Mouse (Mus musculus): ENCODE measurements at regions not wholly inside any gene's neighbourhood (a gene's known extent, or its start where the extent isn't known, plus 50 kb on each side); places are given as distances from the start of the nearest gene placed in this dataset.
"Not testable (repeated sequence)": the region's sequence is repeated elsewhere in the genome, so short reads cannot be mapped to it uniquely, and the experiment has no call there.

DNA sequence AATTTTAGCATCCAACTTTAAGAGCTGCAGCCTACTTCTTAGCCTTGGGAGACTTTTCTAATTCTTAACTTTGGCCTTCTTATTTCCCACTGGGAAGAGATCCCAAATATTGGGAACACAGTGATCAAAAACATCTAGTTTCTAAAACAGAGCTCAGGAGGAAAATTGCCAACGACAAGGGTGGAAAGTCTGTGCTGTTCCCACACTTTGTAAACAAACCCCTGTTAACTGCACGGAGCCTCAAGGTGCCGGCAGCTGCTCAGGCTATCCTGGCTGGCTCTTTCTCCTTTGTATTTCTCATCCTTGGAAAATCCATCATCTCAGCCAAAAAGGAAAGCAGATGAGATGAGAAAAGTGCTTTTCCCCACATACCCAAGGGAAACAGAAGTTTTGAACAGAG lies 84.9 kb downstream of the Impad1 start:
- no peak for DNase-seq (ENCODE audit: extremely low read depth, insufficient read length, low spot score)

DNA sequence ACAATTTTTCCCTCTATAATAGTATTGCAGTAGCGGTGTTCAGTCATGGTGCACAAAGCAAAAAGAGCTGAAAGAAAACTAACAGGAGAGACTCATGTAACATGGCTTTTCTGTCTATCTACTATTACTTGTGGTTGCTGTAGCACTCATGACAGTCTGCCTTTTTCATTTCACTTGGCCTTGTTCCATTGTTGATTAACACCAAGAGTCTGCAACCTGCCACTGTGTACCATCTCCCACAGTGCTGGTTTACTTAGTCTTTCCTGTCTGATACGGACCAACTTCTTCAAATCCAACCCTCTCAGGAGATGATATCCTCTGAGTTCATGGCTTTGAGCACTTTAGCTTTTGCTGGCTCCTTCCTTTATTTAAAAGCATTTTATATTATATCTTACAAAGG lies 94.1 kb downstream of the Impad1 start:
- DNase-seq (ENCODE audit: extremely low read depth, insufficient read length, low spot score), result no peak

- no peak for DNase-seq (ENCODE audit: extremely low read depth, insufficient read length, low spot score)
Observed at GRCm38 (mm10) chr4:4695413-4695812, 97.7 kb downstream of the Impad1 start.

GRCm38 (mm10) chr4:4686920-4687319 lies 106.2 kb downstream of the Impad1 start:
- no peak for DNase-seq (ENCODE audit: extremely low read depth, insufficient read length, low spot score)

- DNase-seq (ENCODE audit: extremely low read depth, insufficient read length, low spot score), result no peak
Observed at GRCm38 (mm10) chr4:4674607-4675006, 118.5 kb downstream of the Impad1 start.

DNA sequence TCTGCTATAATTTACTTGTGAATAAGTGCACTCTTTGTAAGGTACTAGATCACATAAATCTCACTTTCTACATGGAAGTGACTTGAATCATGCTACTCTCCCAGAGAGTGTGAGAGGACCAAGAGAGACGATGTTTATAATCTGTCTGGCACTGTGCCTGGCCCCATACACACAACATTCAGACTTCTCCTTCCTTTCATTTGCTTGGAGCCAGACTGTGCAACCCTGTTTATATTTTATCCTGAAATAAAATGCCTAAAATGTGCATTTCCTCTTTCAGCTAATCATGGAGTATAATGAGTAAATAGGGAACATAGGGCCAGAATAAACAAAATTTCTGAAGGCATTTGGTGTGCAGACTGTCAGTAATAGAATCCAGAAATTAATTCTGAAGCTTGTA lies 142.9 kb downstream of the Impad1 start:
- DNase-seq (ENCODE audit: extremely low read depth, insufficient read length, low spot score), result no peak

GRCm38 (mm10) chr4:4645264-4645663 lies 147.9 kb downstream of the Impad1 start:
- DNase-seq (ENCODE audit: extremely low read depth, insufficient read length, low spot score), result peak; percentile 18

DNA sequence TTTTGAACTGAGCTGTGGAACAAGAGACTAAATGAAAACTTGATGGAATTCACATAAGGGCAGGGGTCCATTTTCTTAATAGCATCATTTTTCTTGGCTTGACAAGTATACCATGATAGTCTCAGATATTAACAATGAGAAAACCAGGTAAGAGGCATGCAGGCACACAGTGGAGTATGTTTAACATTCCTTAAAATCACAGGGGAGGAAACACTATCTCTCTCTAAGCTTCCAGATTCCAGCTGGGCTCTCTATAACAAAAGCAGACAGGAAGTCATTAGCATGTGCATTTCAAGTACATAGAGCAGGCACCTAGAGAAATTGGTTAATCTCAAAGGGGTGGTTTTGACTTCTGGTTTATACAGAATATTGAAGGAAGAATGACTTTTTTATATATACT lies 156.9 kb downstream of the Impad1 start:
- DNase-seq (ENCODE audit: extremely low read depth, insufficient read length, low spot score), result no peak

DNA sequence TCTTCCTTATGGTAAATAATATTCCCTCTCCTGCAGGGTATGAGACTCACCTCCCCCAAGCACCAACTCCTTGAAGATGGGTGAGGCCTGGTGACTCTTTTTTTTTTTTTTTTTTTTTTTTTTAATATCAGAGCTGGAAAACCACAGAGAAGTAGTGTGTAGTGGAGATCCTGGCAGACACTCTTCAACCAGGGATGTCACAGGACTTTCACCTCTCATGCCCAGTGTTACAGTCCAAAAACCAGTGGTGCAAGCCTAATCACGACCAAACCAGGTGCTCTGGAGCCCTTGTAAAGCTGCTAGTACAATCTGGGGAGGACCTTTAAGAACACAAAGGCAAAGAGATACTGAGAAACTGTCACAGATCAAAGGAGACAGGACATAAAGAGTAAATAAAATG lies 157.3 kb downstream of the Impad1 start:
- peak; percentile 8 for DNase-seq (ENCODE audit: extremely low read depth, insufficient read length, low spot score)

- DNase-seq (ENCODE audit: extremely low read depth, insufficient read length, low spot score), result peak; percentile 57
Observed at GRCm38 (mm10) chr4:4635338-4635737, 157.8 kb downstream of the Impad1 start.

DNA sequence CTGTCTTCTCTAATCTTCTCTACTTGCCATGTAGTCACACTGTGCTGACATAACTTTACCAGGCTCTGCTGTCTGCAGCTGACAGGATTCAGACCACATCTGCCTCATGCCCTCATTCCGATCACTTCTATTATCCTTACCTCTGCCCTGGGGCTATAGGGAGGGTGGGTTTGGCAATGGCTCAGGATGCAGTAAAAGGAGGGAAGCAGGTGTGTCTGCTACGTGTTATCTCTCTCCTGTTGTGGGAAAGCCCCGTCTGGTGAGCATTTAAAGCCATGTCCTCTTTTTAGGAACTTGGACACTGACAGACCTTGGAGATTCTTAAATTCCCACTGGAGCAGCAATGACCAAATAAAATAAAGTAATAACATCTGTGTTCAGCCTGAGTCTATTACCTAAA lies 158.5 kb downstream of the Impad1 start:
- DNase-seq (ENCODE audit: extremely low read depth, insufficient read length, low spot score), result peak; percentile 13

DNA sequence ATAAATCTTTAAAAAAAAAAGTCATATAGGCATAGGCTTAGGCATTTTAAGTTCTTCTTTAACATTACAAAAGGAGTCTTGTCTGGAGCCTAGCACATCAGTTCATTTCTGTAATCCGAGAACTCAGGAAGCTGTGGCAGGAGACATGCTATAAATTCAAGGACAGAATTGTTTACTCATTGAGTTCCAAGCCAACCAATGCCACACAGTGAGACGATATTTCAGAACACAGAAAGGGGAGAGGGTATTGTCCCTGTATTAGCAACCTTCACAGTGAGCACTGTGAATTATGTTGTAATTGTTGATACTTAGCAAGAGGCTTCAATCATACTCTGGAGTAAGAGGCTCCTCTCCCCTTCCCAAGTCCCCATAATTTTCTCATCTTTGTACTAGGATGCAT lies 162.4 kb downstream of the Impad1 start:
- no peak for DNase-seq (ENCODE audit: extremely low read depth, insufficient read length, low spot score)

- no peak for DNase-seq (ENCODE audit: extremely low read depth, insufficient read length, low spot score)
Observed at GRCm38 (mm10) chr4:4629251-4629650, 163.9 kb downstream of the Impad1 start.

DNA sequence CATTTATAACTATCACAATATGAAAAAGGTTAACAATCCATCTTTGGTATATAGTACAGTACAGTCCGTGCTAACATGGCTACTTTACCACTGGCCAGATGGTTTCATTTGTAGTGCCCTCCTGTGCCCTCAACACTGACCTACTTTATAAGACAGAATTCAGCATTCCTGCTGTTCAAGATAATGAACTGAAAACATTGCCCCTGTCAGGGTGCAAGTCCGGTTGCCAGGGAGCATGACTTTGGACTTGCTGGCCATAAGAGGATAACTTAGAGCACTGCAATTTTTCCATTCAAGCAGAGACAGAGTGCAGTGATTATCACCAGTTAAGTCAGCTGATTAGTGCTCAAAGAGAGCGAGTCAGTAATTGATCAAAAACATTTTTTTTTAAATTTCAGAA lies 169.3 kb downstream of the Impad1 start:
- DNase-seq (ENCODE audit: extremely low read depth, insufficient read length, low spot score), result no peak

DNA sequence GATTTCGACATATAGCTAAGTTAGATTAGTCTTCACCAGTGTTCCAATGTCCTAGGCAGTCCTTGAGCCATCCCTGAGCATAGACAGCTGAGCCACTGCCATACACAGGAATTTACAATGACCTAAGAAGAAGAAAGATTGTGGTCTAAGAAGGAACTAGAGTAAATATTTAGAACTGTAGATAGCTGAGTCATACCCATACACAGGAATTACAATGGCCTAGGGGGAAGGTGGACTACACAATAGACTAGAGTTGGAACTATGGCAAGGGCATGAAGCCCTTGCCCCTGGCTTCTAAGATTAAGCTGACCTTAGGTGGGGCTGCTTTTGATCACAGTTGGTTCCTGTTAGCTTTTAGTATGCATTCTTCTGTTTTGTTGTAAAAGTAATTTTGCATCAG lies 173.0 kb downstream of the Impad1 start:
- not testable (repeated sequence) for DNase-seq (ENCODE audit: extremely low read depth, insufficient read length, low spot score)

DNA sequence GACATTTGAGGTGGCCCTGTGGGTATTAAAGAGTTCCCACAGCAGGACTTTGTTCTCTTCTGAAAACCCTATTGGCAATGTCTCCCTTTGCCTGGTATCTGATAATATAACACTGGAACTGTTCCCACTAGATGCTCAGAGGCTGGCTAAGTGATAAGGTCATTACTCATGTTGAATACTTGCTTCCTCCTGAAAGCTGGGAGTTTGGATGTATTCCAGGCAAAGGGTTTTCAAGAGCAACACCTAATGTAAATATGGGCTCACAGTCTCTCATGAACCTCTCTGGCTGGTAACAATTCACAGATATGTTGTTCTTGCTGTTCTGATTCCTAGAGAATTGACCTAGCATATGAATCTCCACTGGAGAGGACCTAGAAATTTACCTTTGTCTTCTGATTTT lies 178.6 kb downstream of the Impad1 start:
- DNase-seq (ENCODE audit: extremely low read depth, insufficient read length, low spot score), result no peak
